Mouse (Mus musculus) kidney, postnatal 4 days (tissue): ENCODE measurements at regions not wholly inside any gene's neighbourhood (a gene's known extent, or its start where the extent isn't known, plus 50 kb on each side); places are given as distances from the start of the nearest gene placed in this dataset.

Experiments
- DNase-seq, 2 experiments: peaks; one replicate each; pipeline ENCODE4 v3.0.0; 2021; ENCODE audit warnings: mixed read lengths in 2 of 2

GRCm38 (mm10) chr13:44573463-44573862, 155.8 kb upstream of the Jarid2 start:
- DNase-seq = peak in 1 of 2 experiments; percentile 14

GRCm38 (mm10) chr13:44579215-44579614, 150.1 kb upstream of the Jarid2 start:
- no peak for DNase-seq

- no peak for DNase-seq
Measured at GRCm38 (mm10) chr13:44580156-44580736, 149.0 kb upstream of the Jarid2 start.

- no peak for DNase-seq
Measured at GRCm38 (mm10) chr13:44580767-44581166, 148.5 kb upstream of the Jarid2 start.

- no peak for DNase-seq
Measured at GRCm38 (mm10) chr13:44581947-44582766, 147.1 kb upstream of the Jarid2 start.

GRCm38 (mm10) chr13:44582767-44583085, 146.5 kb upstream of the Jarid2 start:
- DNase-seq = no peak

- DNase-seq = no peak
Measured at GRCm38 (mm10) chr13:44583614-44584013, 145.7 kb upstream of the Jarid2 start.

GRCm38 (mm10) chr13:44584151-44584550, 145.1 kb upstream of the Jarid2 start:
- no peak for DNase-seq

GRCm38 (mm10) chr13:44584551-44584950, 144.7 kb upstream of the Jarid2 start:
- no peak for DNase-seq

- DNase-seq = no peak
Measured at GRCm38 (mm10) chr13:44587846-44588245, 141.4 kb upstream of the Jarid2 start.

- no peak for DNase-seq
Measured at GRCm38 (mm10) chr13:44594645-44595044, 134.6 kb upstream of the Jarid2 start.

GRCm38 (mm10) chr13:44597666-44598065, 131.6 kb upstream of the Jarid2 start:
- DNase-seq = no peak

GRCm38 (mm10) chr13:44601024-44601423, 128.2 kb upstream of the Jarid2 start:
- DNase-seq = no peak

GRCm38 (mm10) chr13:44602658-44603057, 126.6 kb upstream of the Jarid2 start:
- no peak for DNase-seq

GRCm38 (mm10) chr13:44607316-44608285, 121.7 kb upstream of the Jarid2 start:
- DNase-seq = no peak

- DNase-seq = no peak
Measured at GRCm38 (mm10) chr13:44608286-44608675, 121.0 kb upstream of the Jarid2 start.

- DNase-seq = no peak
Measured at GRCm38 (mm10) chr13:44608681-44609335, 120.5 kb upstream of the Jarid2 start.

GRCm38 (mm10) chr13:44609606-44610005, 119.7 kb upstream of the Jarid2 start:
- DNase-seq = no peak

- DNase-seq = no peak
Measured at GRCm38 (mm10) chr13:44615696-44616095, 113.6 kb upstream of the Jarid2 start.

GRCm38 (mm10) chr13:44618368-44618767, 110.9 kb upstream of the Jarid2 start:
- DNase-seq = no peak

GRCm38 (mm10) chr13:44622661-44623355, 106.5 kb upstream of the Jarid2 start:
- peak; percentile 44 to 59 for DNase-seq

GRCm38 (mm10) chr13:44624716-44625115, 104.6 kb upstream of the Jarid2 start:
- DNase-seq = peak in 1 of 2 experiments; percentile 37
